Mouse (Mus musculus) brown adipose tissue, adult 24 weeks (tissue): ENCODE measurements around the gene E030025P04Rik. TPM values are rescaled to one million over a fixed set of nuclear protein-coding genes. Genes with fewer than 3 reads are reported as not detected.

Experiments
- H3K27ac ChIP-seq: fragments of 200-500 bp; replicated peaks from 2 replicates; pipeline ENCODE4 v1.5.1; 2012; ENCODE audit warnings: low read depth, mild to moderate bottlenecking, low read length
- H3K4me1 ChIP-seq: fragments of 200-500 bp; 2 replicates; pipeline ENCODE4 v1.6.1; 2012; ENCODE audit warnings: low read length, mixed read lengths; ENCODE audit not compliant: control insufficient read depth, insufficient read depth, insufficient read length
- H3K4me3 ChIP-seq: fragments of 200-500 bp; 2 replicates; pipeline ENCODE4 v1.5.1; 2012; ENCODE audit warnings: low read depth, mild to moderate bottlenecking, low read length, moderate library complexity; ENCODE audit not compliant: insufficient read depth
- polyA plus RNA-seq: library from polyadenylated mRNA; stranded (reverse); fragments of >200 nt; gene quantifications from 2 replicates; pipeline ENCODE4 v1.2.4, GENCODE M21; 2012; ENCODE audit not compliant: missing spikeins, insufficient read depth, insufficient read length

Gene E030025P04Rik
- polyA plus RNA-seq, 1 experiment = not detected

GRCm38 (mm10) chr11:109109826-109110346, 34.3 kb downstream of the E030025P04Rik start:
- H3K4me3 ChIP-seq = no peak overlapping the region
- H3K27ac ChIP-seq = no peak overlapping the region
- no peaks in the 10 kb centered on the region for H3K4me1 ChIP-seq

- H3K4me1 ChIP-seq = no peaks in the 10 kb centered on the region
- no peak overlapping the region for H3K4me3 ChIP-seq
- H3K27ac ChIP-seq = no peak overlapping the region
Measured at GRCm38 (mm10) chr11:109109056-109109455, 35.1 kb downstream of the E030025P04Rik start.

GRCm38 (mm10) chr11:109107518-109108205, 36.5 kb downstream of the E030025P04Rik start:
- H3K27ac ChIP-seq = no peak overlapping the region
- no peaks in the 10 kb centered on the region for H3K4me1 ChIP-seq
- H3K4me3 ChIP-seq = no peak overlapping the region

- no peak overlapping the region for H3K27ac ChIP-seq
- no peak overlapping the region for H3K4me3 ChIP-seq
- no peaks in the 10 kb centered on the region for H3K4me1 ChIP-seq
Measured at GRCm38 (mm10) chr11:109106751-109107150, 37.4 kb downstream of the E030025P04Rik start.

- Histone ChIP-seq H3K4me1 (no peaks in the 10 kb centered on the region), H3K4me3 (no peak overlapping the region), H3K27ac (no peak overlapping the region)
Measured at GRCm38 (mm10) chr11:109106181-109106580, 38.0 kb downstream of the E030025P04Rik start.

- Histone ChIP-seq H3K27ac (no peak overlapping the region), H3K4me1 (no peaks in the 10 kb centered on the region), H3K4me3 (no peak overlapping the region)
Measured at GRCm38 (mm10) chr11:109103386-109103785, 40.8 kb downstream of the E030025P04Rik start.

GRCm38 (mm10) chr11:109102646-109103045, 41.5 kb downstream of the E030025P04Rik start:
- no peaks in the 10 kb centered on the region for H3K4me1 ChIP-seq
- H3K27ac ChIP-seq = no peak overlapping the region
- H3K4me3 ChIP-seq = no peak overlapping the region

GRCm38 (mm10) chr11:109100266-109100665, 43.9 kb downstream of the E030025P04Rik start:
- no peak overlapping the region for H3K4me3 ChIP-seq
- no peaks in the 10 kb centered on the region for H3K4me1 ChIP-seq
- no peak overlapping the region for H3K27ac ChIP-seq

- H3K4me1 ChIP-seq = no peaks in the 10 kb centered on the region
- H3K27ac ChIP-seq = no peak overlapping the region
- no peak overlapping the region for H3K4me3 ChIP-seq
Measured at GRCm38 (mm10) chr11:109091821-109092220, 52.3 kb downstream of the E030025P04Rik start.

Other genes with a start within 250 kb of the E030025P04Rik start
- 18.4 and 19.4 TPM in 2 replicates for gene Axin2, start 224.0 kb downstream of the E030025P04Rik start, polyA plus RNA-seq
- gene Rgs9, start 153.8 kb upstream of the E030025P04Rik start, polyA plus RNA-seq = not detected in 2 replicates
- 41.6 and 43.8 TPM in 2 replicates for gene Gna13, start 218.5 kb upstream of the E030025P04Rik start, polyA plus RNA-seq